Mouse (Mus musculus) myocyte (in vitro differentiated cells): ENCODE results near the gene Cenpx.

Experiments used
- E2F4 ChIP-seq: IDR thresholded peaks from one replicate; pipeline ENCODE4 v1.6.1; 2011; ENCODE audit warnings: mild to moderate bottlenecking, control low read depth, moderate library complexity; ENCODE audit not compliant: insufficient read depth
- MAX ChIP-seq: IDR thresholded peaks from one replicate; pipeline ENCODE4 v1.6.1; 2011; ENCODE audit warnings: low read depth, mild to moderate bottlenecking, control low read depth
- MYOD1 ChIP-seq, 3 experiments: IDR thresholded peaks; one replicate each; pipeline ENCODE4 v1.6.1; 2011; ENCODE audit warnings: control low read depth in 2 of 3, low read depth in 2 of 3, mild to moderate bottlenecking in 2 of 3, moderate library complexity in 1 of 3; ENCODE audit not compliant: insufficient read length in 2 of 3, control insufficient read depth in 1 of 3
- MYOG ChIP-seq, 3 experiments: IDR thresholded peaks; one replicate each; pipeline ENCODE4 v1.6.1; 2011; ENCODE audit warnings: control low read depth in 2 of 3, low read depth in 2 of 3, mild to moderate bottlenecking in 2 of 3; ENCODE audit not compliant: insufficient read length in 2 of 3, control insufficient read depth in 1 of 3, insufficient read depth in 1 of 3
- POLR2A ChIP-seq: IDR thresholded peaks from one replicate; pipeline ENCODE4 v1.6.1; 2011; ENCODE audit warnings: low read depth, mild to moderate bottlenecking, control low read depth, moderate library complexity; ENCODE audit not compliant: insufficient read length
- POLR2AphosphoS2 ChIP-seq: IDR thresholded peaks from one replicate; pipeline ENCODE4 v1.6.1; 2011; ENCODE audit warnings: low read depth, control low read depth; ENCODE audit not compliant: insufficient read length
- REST ChIP-seq: IDR thresholded peaks from one replicate; pipeline ENCODE4 v1.6.1; 2011; ENCODE audit warnings: mild to moderate bottlenecking, control low read depth, moderate library complexity; ENCODE audit not compliant: insufficient read depth, insufficient read length
- TCF12 ChIP-seq: IDR thresholded peaks from one replicate; pipeline ENCODE4 v1.6.1; 2011; ENCODE audit warnings: mild to moderate bottlenecking, control low read depth; ENCODE audit not compliant: poor library complexity, insufficient read depth, severe bottlenecking
- USF1 ChIP-seq: IDR thresholded peaks from one replicate; pipeline ENCODE4 v1.6.1; 2011; ENCODE audit warnings: low read depth, mild to moderate bottlenecking, control low read depth, moderate library complexity

GRCm38 (mm10) chr11:120712771-120713568, 568 bp downstream of the Cenpx start:
- TF ChIP-seq POLR2A (no peak), MYOD1 (IDR thresholded peaks at IDR 0.05; ENCODE audit: control insufficient read depth in 1 of 3, insufficient read length in 2 of 3, low read depth in 2 of 3) (peak in 2 of 3 experiments; percentile 6 to 22), USF1 (no peak), MAX (no peak), E2F4 (no peak), REST (no peak), POLR2AphosphoS2 (peak; percentile 69), MYOG (IDR thresholded peaks at IDR 0.05; ENCODE audit: control insufficient read depth in 1 of 3, insufficient read depth in 1 of 3, insufficient read length in 2 of 3, low read depth in 2 of 3) (no peak), TCF12 (no peak)
